Mouse (Mus musculus): Measurements from ENCODE around the gene Hexa. TPM values are rescaled to one million over a fixed set of nuclear protein-coding genes. Genes with fewer than 3 reads are reported as not detected.

Hexa gene
- polyA plus RNA-seq, 1 experiment from 2014 or later, result 61.6 TPM

DNA sequence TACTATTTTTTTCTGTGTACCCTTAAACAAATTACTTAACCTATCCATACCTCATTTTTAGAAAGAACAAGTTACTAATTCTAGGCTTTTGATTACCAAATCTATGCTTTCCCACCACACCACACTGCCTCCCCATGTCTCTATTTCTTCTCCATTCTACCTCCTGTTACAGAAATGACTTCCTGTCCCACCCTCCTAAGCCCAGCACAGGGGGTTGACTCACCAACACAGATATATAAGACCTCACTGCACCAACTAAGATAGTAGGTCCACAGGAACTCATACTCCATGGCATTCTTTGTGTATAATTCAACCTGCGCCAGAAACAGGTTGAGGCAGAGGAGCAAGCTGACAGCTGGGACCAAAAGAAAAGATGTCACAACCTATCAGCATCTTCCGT, 19.9 kb upstream of the Hexa start:
- Histone ChIP-seq H3K4me3 (ENCODE audit: low read depth, low read length) (no peak overlapping the region), H3K9ac (replicated peaks; ENCODE audit: low read depth) (no peak overlapping the region), H3K9me3 (ENCODE audit: low read length) (no peaks in the 10 kb centered on the region), H3K27me3 (replicated peaks; ENCODE audit: insufficient read depth, low read length) (no peaks in the 10 kb centered on the region), H3K27ac (ENCODE audit: low read length) (no peak overlapping the region), H3K4me2 (replicated peaks; ENCODE audit: low read depth, low read length) (no peak overlapping the region), H3K4me1 (ENCODE audit: insufficient read depth, low read depth, low read length) (no peaks in the 10 kb centered on the region), H3K36me3 (ENCODE audit: insufficient read depth, low read length) (no peaks in the 10 kb centered on the region)
- TF ChIP-seq CTCF (IDR thresholded peaks at IDR 0.05) (no peak), EP300 (IDR thresholded peaks at IDR 0.05) (no peak)
- no peak for DNase-seq (ENCODE audit: low spot score)
- 0 out of 2 replicates have a peak, but pooled peaks have one; percentile 28 for ATAC-seq
- 73% methylated on average over 2 of the region's 2 CpGs for WGBS

DNA sequence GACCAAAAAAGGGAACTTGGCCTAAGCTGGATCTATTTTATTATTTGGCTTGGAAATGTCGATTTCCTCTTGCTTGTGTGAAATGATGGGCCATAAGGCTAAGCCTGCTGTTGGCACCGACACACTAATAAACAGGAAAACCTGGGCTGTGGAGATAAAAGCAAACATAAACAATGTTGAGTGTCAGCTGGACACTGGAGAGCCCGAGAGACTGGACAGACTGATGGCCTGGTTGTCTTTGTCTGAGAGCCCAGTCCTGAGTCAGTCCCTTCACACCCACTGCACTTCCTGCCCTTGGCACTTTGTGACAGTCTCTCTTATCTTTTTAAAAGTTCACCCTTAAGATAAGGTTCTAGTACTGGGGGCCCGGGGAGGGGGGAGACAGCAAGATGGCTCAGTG, 16.4 kb upstream of the Hexa start:
- Histone ChIP-seq H3K9me3 (ENCODE audit: low read length) (no peaks in the 10 kb centered on the region), H3K27ac (ENCODE audit: low read length) (no peak overlapping the region), H3K36me3 (ENCODE audit: insufficient read depth, low read length) (no peaks in the 10 kb centered on the region), H3K4me1 (ENCODE audit: insufficient read depth, low read depth, low read length) (no peaks in the 10 kb centered on the region), H3K9ac (replicated peaks; ENCODE audit: low read depth) (no peak overlapping the region), H3K4me2 (replicated peaks; ENCODE audit: low read depth, low read length) (no peak overlapping the region), H3K4me3 (ENCODE audit: low read depth, low read length) (no peak overlapping the region), H3K27me3 (replicated peaks; ENCODE audit: insufficient read depth, low read length) (no peaks in the 10 kb centered on the region)
- 19% methylated on average over 4 of the region's 4 CpGs for WGBS
- DNase-seq (ENCODE audit: low spot score) (peak; percentile 52), ATAC-seq (peak; percentile 87)
- TF ChIP-seq EP300 (IDR thresholded peaks at IDR 0.05) (peak; percentile 78), CTCF (IDR thresholded peaks at IDR 0.05) (no peak)

DNA sequence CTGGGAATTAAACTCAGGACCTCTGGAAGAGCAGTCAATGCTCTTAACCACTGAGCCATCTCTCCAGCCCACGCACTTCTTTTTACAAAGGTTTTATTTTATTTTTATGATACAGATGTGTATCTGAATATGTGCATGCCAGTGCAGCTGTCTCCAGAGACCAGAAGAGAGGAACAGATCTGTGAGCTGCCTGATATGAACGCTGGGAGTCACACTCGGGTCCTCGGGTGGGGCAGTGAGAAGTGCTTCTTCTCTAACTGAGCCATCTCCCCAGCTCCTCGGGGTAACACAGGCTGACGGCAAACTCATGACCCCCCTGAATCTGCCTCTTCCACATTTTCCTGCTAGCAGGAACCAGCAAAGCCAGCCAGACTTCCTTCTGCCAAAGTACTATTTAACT, 12.6 kb upstream of the Hexa start:
- no peak overlapping the region for H3K4me3 ChIP-seq (ENCODE audit: low read depth, low read length)
- H3K27ac ChIP-seq (ENCODE audit: low read length), result no peak overlapping the region
- H3K4me2 ChIP-seq (replicated peaks; ENCODE audit: low read depth, low read length), result no peak overlapping the region
- no peak for TF ChIP-seq CTCF (IDR thresholded peaks at IDR 0.05)
- no peak for TF ChIP-seq EP300 (IDR thresholded peaks at IDR 0.05)
- 66% methylated on average over 6 of the region's 6 CpGs for WGBS
- ATAC-seq (no peak), DNase-seq (ENCODE audit: low spot score) (no peak)
- no peaks in the 10 kb centered on the region for H3K4me1 ChIP-seq (ENCODE audit: insufficient read depth, low read depth, low read length)
- no peaks in the 10 kb centered on the region for H3K27me3 ChIP-seq (replicated peaks; ENCODE audit: insufficient read depth, low read length)
- no peak overlapping the region for H3K9ac ChIP-seq (replicated peaks; ENCODE audit: low read depth)
- no peaks in the 10 kb centered on the region for H3K9me3 ChIP-seq (ENCODE audit: low read length)
- H3K36me3 ChIP-seq (ENCODE audit: insufficient read depth, low read length), result no peaks in the 10 kb centered on the region

DNA sequence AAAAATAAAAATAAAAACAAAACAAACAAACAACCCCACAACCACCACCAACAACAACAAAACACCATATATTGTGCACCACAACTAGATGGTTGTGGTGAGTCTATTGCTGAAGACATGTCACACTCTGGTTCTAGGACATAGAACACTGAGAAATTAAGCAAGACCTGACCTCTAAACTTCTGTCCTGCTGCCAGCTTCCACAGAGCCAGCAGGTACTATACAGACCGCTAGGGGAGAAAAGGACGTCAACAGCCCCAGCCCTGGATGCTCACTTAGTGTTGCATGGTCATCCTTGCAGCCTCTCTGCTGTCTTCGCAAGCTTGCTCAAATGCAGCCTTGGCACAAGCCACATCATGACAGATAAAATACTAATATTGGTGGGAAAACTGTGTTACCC, 11.8 kb upstream of the Hexa start:
- no peaks in the 10 kb centered on the region for H3K36me3 ChIP-seq (ENCODE audit: insufficient read depth, low read length)
- no peak for ATAC-seq
- DNase-seq (ENCODE audit: low spot score), result no peak
- 88% methylated on average over 3 of the region's 3 CpGs for WGBS
- no peak overlapping the region for H3K4me2 ChIP-seq (replicated peaks; ENCODE audit: low read depth, low read length)
- H3K4me1 ChIP-seq (ENCODE audit: insufficient read depth, low read depth, low read length), result no peaks in the 10 kb centered on the region
- no peaks in the 10 kb centered on the region for H3K9me3 ChIP-seq (ENCODE audit: low read length)
- no peak for TF ChIP-seq EP300 (IDR thresholded peaks at IDR 0.05)
- no peak for TF ChIP-seq CTCF (IDR thresholded peaks at IDR 0.05)
- H3K27ac ChIP-seq (ENCODE audit: low read length), result no peak overlapping the region
- no peaks in the 10 kb centered on the region for H3K27me3 ChIP-seq (replicated peaks; ENCODE audit: insufficient read depth, low read length)
- no peak overlapping the region for H3K4me3 ChIP-seq (ENCODE audit: low read depth, low read length)
- no peak overlapping the region for H3K9ac ChIP-seq (replicated peaks; ENCODE audit: low read depth)

DNA sequence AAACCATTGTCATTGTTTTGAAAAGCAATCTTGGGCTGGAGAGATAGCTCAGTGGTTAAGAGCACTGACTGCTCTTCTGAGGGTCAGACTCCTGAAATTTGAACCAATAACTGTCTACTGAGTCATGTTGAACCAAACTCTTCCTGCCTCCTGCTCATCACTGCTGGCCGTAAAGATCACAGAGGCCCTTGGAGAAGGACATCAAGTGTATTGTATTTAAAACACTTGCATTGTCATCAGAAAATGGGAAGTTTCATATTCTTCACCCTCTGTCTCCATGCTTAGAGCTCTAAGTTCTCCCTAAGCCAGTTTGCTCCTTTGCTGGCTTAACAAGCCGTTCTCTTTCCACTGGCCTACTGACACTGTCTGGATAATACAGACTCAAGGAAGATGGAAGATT, 11.1 kb upstream of the Hexa start:
- Histone ChIP-seq H3K9me3 (ENCODE audit: low read length) (no peaks in the 10 kb centered on the region), H3K27me3 (replicated peaks; ENCODE audit: insufficient read depth, low read length) (no peaks in the 10 kb centered on the region), H3K4me1 (ENCODE audit: insufficient read depth, low read depth, low read length) (no peaks in the 10 kb centered on the region), H3K27ac (ENCODE audit: low read length) (no peak overlapping the region), H3K36me3 (ENCODE audit: insufficient read depth, low read length) (no peaks in the 10 kb centered on the region), H3K4me2 (replicated peaks; ENCODE audit: low read depth, low read length) (no peak overlapping the region), H3K9ac (replicated peaks; ENCODE audit: low read depth) (no peak overlapping the region), H3K4me3 (ENCODE audit: low read depth, low read length) (no peak overlapping the region)
- TF ChIP-seq EP300 (IDR thresholded peaks at IDR 0.05) (no peak), CTCF (IDR thresholded peaks at IDR 0.05) (no peak)
- DNase-seq (ENCODE audit: low spot score) (no peak), ATAC-seq (no peak)
- WGBS, result 82% methylated on average over 2 of the region's 2 CpGs

DNA sequence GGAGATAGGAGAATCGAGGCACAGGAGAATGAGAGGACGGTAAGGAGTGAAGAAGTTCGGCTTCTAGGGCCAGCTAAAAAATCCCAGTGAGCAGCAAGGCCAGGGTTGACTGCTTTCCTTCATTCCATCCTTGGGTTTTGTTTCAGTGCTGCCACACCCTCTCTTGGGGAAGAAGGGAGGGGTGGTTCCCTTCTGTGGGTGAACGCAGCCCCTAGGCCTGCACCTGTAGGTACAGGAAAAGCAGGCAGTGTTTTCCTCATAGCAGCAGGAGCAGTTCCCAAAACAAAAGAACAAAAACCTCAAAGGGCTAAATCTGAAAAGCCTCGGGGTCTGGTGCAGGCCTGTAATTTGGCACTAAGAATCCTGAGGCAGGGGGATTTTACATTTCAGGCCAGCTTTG, 7.7 kb upstream of the Hexa start:
- TF ChIP-seq CTCF (IDR thresholded peaks at IDR 0.05) (no peak), EP300 (IDR thresholded peaks at IDR 0.05) (no peak)
- no peaks in the 10 kb centered on the region for H3K27me3 ChIP-seq (replicated peaks; ENCODE audit: insufficient read depth, low read length)
- 50% methylated on average over 5 of the region's 5 CpGs for WGBS
- no peaks in the 10 kb centered on the region for H3K9me3 ChIP-seq (ENCODE audit: low read length)
- no peak overlapping the region for H3K27ac ChIP-seq (ENCODE audit: low read length)
- H3K9ac ChIP-seq (replicated peaks; ENCODE audit: low read depth), result no peak overlapping the region
- H3K4me3 ChIP-seq (ENCODE audit: low read depth, low read length), result no peak overlapping the region
- no peaks in the 10 kb centered on the region for H3K4me1 ChIP-seq (ENCODE audit: insufficient read depth, low read depth, low read length)
- H3K36me3 ChIP-seq (ENCODE audit: insufficient read depth, low read length), result no peaks in the 10 kb centered on the region
- H3K4me2 ChIP-seq (replicated peaks; ENCODE audit: low read depth, low read length), result no peak overlapping the region
- ATAC-seq (no peak), DNase-seq (ENCODE audit: low spot score) (no peak)

DNA sequence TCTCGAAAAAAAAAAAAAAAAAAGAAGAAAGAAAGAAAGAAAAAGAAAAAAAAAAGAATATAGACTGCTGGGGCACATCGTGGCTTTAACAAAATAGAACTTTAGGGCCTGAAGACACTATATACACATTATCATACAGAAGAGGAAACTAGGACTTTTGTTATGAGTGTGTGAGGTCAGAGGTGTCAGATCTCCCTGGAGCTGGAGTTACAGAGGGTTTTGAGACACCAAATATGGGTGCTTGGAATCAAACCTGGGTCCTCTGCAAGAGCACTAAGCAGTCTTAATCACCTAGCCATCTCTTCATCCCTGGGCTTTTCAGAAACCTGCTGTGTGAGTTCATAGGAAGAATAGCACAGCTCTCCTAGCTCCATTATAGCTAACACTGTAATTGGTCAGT, 5.9 kb upstream of the Hexa start:
- H3K4me3 ChIP-seq (ENCODE audit: low read depth, low read length), result no peak overlapping the region
- no peaks in the 10 kb centered on the region for H3K4me1 ChIP-seq (ENCODE audit: insufficient read depth, low read depth, low read length)
- no peak overlapping the region for H3K9ac ChIP-seq (replicated peaks; ENCODE audit: low read depth)
- H3K4me2 ChIP-seq (replicated peaks; ENCODE audit: low read depth, low read length), result no peak overlapping the region
- DNase-seq (ENCODE audit: low spot score), result no peak
- TF ChIP-seq CTCF (IDR thresholded peaks at IDR 0.05) (no peak), EP300 (IDR thresholded peaks at IDR 0.05) (no peak)
- H3K27me3 ChIP-seq (replicated peaks; ENCODE audit: insufficient read depth, low read length), result no peaks in the 10 kb centered on the region
- H3K9me3 ChIP-seq (ENCODE audit: low read length), result no peaks in the 10 kb centered on the region
- WGBS, result 73% methylated on average over 2 of the region's 2 CpGs
- ATAC-seq, result no peak
- no peaks in the 10 kb centered on the region for H3K36me3 ChIP-seq (ENCODE audit: insufficient read depth, low read length)
- no peak overlapping the region for H3K27ac ChIP-seq (ENCODE audit: low read length)

Data from lung, postnatal 0 days (tissue).